8 mouse cellular contexts compared by ENCODE assay signal in genomic region chr14:79480624-79481338, GRCm38 (mm10). TPM values are rescaled to one million over a fixed set of nuclear protein-coding genes. Genes with fewer than 3 reads are reported as not detected.
DNase-seq lines count a peak whose midpoint lies in the region; ATAC-seq and TF ChIP-seq lines count a peak whose summit lies in the region.

TSS of gene Elf1 (plus strand) at chr14:79481194.

- peak within 1 kb of the TSS; percentile 95 for H3K9ac ChIP-seq in heart, embryonic 13.5 days
- peak within 1 kb of the TSS; percentile 99 for H3K9ac ChIP-seq in liver, embryonic 11.5 days (ENCODE audit: low read depth, low read length)

- under 1% methylated on average over 70 of the region's 96 CpGs for WGBS in heart, embryonic 13.5 days
- under 1% methylated on average over 78 of the region's 96 CpGs for WGBS in liver, embryonic 11.5 days

- peaks cover 20% of the 10 kb centered on the region for H3K4me1 ChIP-seq in brown adipose tissue, adult 24 weeks (ENCODE audit: control insufficient read depth, insufficient read depth, insufficient read length, low read length)
- peaks cover 37% of the 10 kb centered on the region for H3K4me1 ChIP-seq in heart, embryonic 13.5 days
- H3K4me1 ChIP-seq in liver, embryonic 11.5 days (replicated peaks; ENCODE audit: control insufficient read depth, insufficient read depth, low read length), result peaks cover 24% of the 10 kb centered on the region

- peak within 1 kb of the TSS; percentile 96 for H3K27ac ChIP-seq in brown adipose tissue, adult 24 weeks (replicated peaks; ENCODE audit: low read depth, low read length)
- H3K27ac ChIP-seq in heart, embryonic 13.5 days (replicated peaks), result peak within 1 kb of the TSS; percentile 100
- H3K27ac ChIP-seq in liver, embryonic 11.5 days (ENCODE audit: low read depth, low read length), result peak within 1 kb of the TSS; percentile 100

- H3K4me3 ChIP-seq in brown adipose tissue, adult 24 weeks (ENCODE audit: insufficient read depth, low read depth, low read length), result peak within 1 kb of the TSS; percentile 96
- peak within 1 kb of the TSS; percentile 84 for H3K4me3 ChIP-seq in heart, embryonic 13.5 days
- peak within 1 kb of the TSS; percentile 92 for H3K4me3 ChIP-seq in liver, embryonic 11.5 days (ENCODE audit: low read depth, low read length)
- peak within 1 kb of the TSS; percentile 57 for H3K4me3 ChIP-seq in myocyte

- no peaks in the 10 kb centered on the region for H3K9me3 ChIP-seq in heart, embryonic 13.5 days
- H3K9me3 ChIP-seq in liver, embryonic 11.5 days (ENCODE audit: control insufficient read depth, low read length), result no peaks in the 10 kb centered on the region

- ATAC-seq in erythroid progenitor cell, adult 5-6 weeks (replicated peaks; ENCODE audit: low FRiP score, poor library complexity, severe bottlenecking), result peak; percentile 44
- ATAC-seq in heart, embryonic 13.5 days (ENCODE audit: extremely low read depth, insufficient number of reproducible peaks, low FRiP score, low TSS enrichment), result peak; percentile 68
- ATAC-seq in liver, embryonic 11.5 days (replicated peaks; ENCODE audit: low FRiP score), result peak; percentile 76

- H3K4me2 ChIP-seq in heart, embryonic 13.5 days, result peak within 1 kb of the TSS; percentile 71
- peak within 1 kb of the TSS; percentile 67 for H3K4me2 ChIP-seq in liver, embryonic 11.5 days
- H3K4me2 ChIP-seq in myocyte (ENCODE audit: low read depth), result peak within 1 kb of the TSS; percentile 79

- peak within 1 kb of the TSS; percentile 97 for H3ac ChIP-seq in myocyte (ENCODE audit: control insufficient read depth, insufficient read length)

- peaks cover 26% of the 10 kb centered on the region for H3K36me3 ChIP-seq in heart, embryonic 13.5 days
- H3K36me3 ChIP-seq in liver, embryonic 11.5 days (ENCODE audit: control insufficient read depth, insufficient read depth, low read length), result peaks cover 5% of the 10 kb centered on the region
- peaks cover 4% of the 10 kb centered on the region for H3K36me3 ChIP-seq in myocyte (ENCODE audit: control insufficient read depth, insufficient read depth)

- no peaks in the 10 kb centered on the region for H3K27me3 ChIP-seq in heart, embryonic 13.5 days (replicated peaks)
- no peaks in the 10 kb centered on the region for H3K27me3 ChIP-seq in liver, embryonic 11.5 days (replicated peaks; ENCODE audit: control insufficient read depth, insufficient read depth, low read length)
- H3K27me3 ChIP-seq in myocyte (ENCODE audit: control insufficient read depth, insufficient read depth, insufficient read length), result no peaks in the 10 kb centered on the region

- H3K79me2 ChIP-seq in myocyte (ENCODE audit: control insufficient read depth, insufficient read depth), result peaks cover 60% of the 10 kb centered on the region

- peak; percentile 91 for DNase-seq in CD4-positive, CD25-positive, alpha-beta regulatory T cell, adult 2 months (ENCODE audit: low read depth, low spot score)
- DNase-seq in kidney, postnatal 10 days, result peak; percentile 98
- DNase-seq in liver, embryonic 11.5 days (ENCODE audit: low spot score), result peak; percentile 91
- DNase-seq in spleen, postnatal 4 days (ENCODE audit: low spot score in 2 of 2), result peak; percentile 92 to 96

- TF ChIP-seq POLR2A in myocyte (IDR thresholded peaks at IDR 0.05; ENCODE audit: insufficient read length, low read depth), result peak; percentile 80

TF ChIP-seq in myocyte, 11 proteins besides CTCF, POLR2A, EP300 and RAD21:
- peak; percentile 20 for TF ChIP-seq E2F4 (IDR thresholded peaks at IDR 0.05; ENCODE audit: insufficient read depth)
- TF ChIP-seq USF1 (IDR thresholded peaks at IDR 0.05; ENCODE audit: low read depth), result no peak
- TF ChIP-seq POLR2AphosphoS2 (IDR thresholded peaks at IDR 0.05; ENCODE audit: insufficient read length, low read depth), result peak; percentile 80

RNA-seq across cellular contexts. Expression of gene Elf1, which starts in this region (rescaled TPM):
- 10.0 and 11.5 TPM in 2 replicates for polyA plus RNA-seq in brown adipose tissue, adult 24 weeks (2012; ENCODE audit: insufficient read depth, insufficient read length, missing spikeins)
- total RNA-seq in erythroid progenitor cell, adult 5-6 weeks (2015; ENCODE audit: low replicate concordance), result 38.9 and 39.8 TPM in 2 replicates
- total RNA-seq in erythroid progenitor cell, adult 5-6 weeks (2017; ENCODE audit: low replicate concordance), result 81.2 and 83.4 TPM in 2 replicates
- polyA plus RNA-seq in heart, embryonic 13.5 days (2015; fragmentation: Nextera tagmentation; extraction: Ambion mirVana), result 7.2 and 8.0 TPM in 2 replicates
- polyA plus RNA-seq in liver, embryonic 11.5 days (2014; fragmentation: Nextera tagmentation; extraction: Ambion mirVana), result 22.7 and 25.3 TPM in 2 replicates
- 3.6 TPM for polyA plus RNA-seq in myocyte (2012; fragmentation: generic; extraction: Trizol)

Comparison
In these comparisons a context has a peak if more than half of its experiments do, and no peak if none do; other contexts are left out.
1. Peak in every context shown above with its lines: DNase-seq, ATAC-seq, H3K4me3 ChIP-seq and H3K27ac ChIP-seq.